Mouse (Mus musculus): ENCODE results near the gene Cpa4. TPM values are rescaled to one million over a fixed set of nuclear protein-coding genes. Genes with fewer than 3 reads are reported as not detected.

Cpa4 gene
- total RNA-seq, 2 experiments from 2014 or later: 1.4 to 1.7 TPM

- no peak for DNase-seq
Measured at GRCm38 (mm10) chr6:30628152-30628551, 60.0 kb downstream of the Cpa4 start.

GRCm38 (mm10) chr6:30629989-30630388, 61.8 kb downstream of the Cpa4 start:
- DNase-seq: no peak

GRCm38 (mm10) chr6:30635361-30635862, 67.2 kb downstream of the Cpa4 start:
- no peak for DNase-seq

GRCm38 (mm10) chr6:30636186-30636842, 68.1 kb downstream of the Cpa4 start:
- DNase-seq: no peak

- no peak for DNase-seq
Measured at GRCm38 (mm10) chr6:30638674-30639268, 70.6 kb downstream of the Cpa4 start, which contains the start of gene Cpa1. Cpa1 (plus strand) TSS chr6:30639218.

Other genes with a start within 250 kb of the Cpa4 start
- 10 to 100 TPM; 20.6 to 25.3 TPM for gene Zc3hc1, start 177.3 kb upstream of the Cpa4 start, total RNA-seq (2021)
- gene Klhdc10, start 166.5 kb upstream of the Cpa4 start, total RNA-seq (2021): 10 to 100 TPM; 65.9 to 76.6 TPM
- 10 to 100 TPM; 20.2 to 24.3 TPM for gene Tmem209, start 58.6 kb upstream of the Cpa4 start, total RNA-seq (2021)
- gene Ssmem1, start 58.5 kb upstream of the Cpa4 start, total RNA-seq (2021): under 1 TPM; 0.24 to 0.27 TPM
- gene Cpa2, start 26.8 kb upstream of the Cpa4 start, total RNA-seq (2021): 1 to 10 TPM in 1 of 2 experiments, under 1 TPM in 1; 0.90 to 2.8 TPM
- gene Cpa5, start 42.6 kb downstream of the Cpa4 start, total RNA-seq (2021): not detected
- gene Cpa1, start 70.8 kb downstream of the Cpa4 start, total RNA-seq (2021): under 1 TPM in 1 of 2 experiments, not detected in 1; 0.36 TPM
- gene Cep41, start 125.4 kb downstream of the Cpa4 start, total RNA-seq (2021): 1 to 10 TPM; 6.7 to 9.1 TPM
- 100 to 1,000 TPM; 149 to 191 TPM for gene Mest, start 155.2 kb downstream of the Cpa4 start, total RNA-seq (2021)